Mouse (Mus musculus): ENCODE data around the gene Zfp467.

- TF ChIP-seq CTCF (IDR thresholded peaks at IDR 0.05; ENCODE audit: extremely low read depth, insufficient read depth, low read length), result no peak
- no peak for TF ChIP-seq POLR2A (IDR thresholded peaks at IDR 0.05; ENCODE audit: extremely low read depth, insufficient read depth, low read length)
These were observed 22.3 kb downstream of the Zfp467 start for GRCm38 (mm10) chr6:48423336-48423735.

Data from cortical plate, adult 2 months (tissue).